Mouse (Mus musculus) ES-E14 (cell line): ENCODE results near the gene Fopnl.

Experiments used
- CHD2 ChIP-seq: IDR thresholded peaks from 2 replicates; pipeline ENCODE4 v1.6.1; 2014; ENCODE audit warnings: mild to moderate bottlenecking, low read depth, low read length, inconsistent platforms
- HCFC1 ChIP-seq: IDR thresholded peaks from 2 replicates; pipeline ENCODE4 v1.6.1; 2012; ENCODE audit warnings: low read length, inconsistent platforms, borderline replicate concordance; ENCODE audit not compliant: insufficient read depth

DNA sequence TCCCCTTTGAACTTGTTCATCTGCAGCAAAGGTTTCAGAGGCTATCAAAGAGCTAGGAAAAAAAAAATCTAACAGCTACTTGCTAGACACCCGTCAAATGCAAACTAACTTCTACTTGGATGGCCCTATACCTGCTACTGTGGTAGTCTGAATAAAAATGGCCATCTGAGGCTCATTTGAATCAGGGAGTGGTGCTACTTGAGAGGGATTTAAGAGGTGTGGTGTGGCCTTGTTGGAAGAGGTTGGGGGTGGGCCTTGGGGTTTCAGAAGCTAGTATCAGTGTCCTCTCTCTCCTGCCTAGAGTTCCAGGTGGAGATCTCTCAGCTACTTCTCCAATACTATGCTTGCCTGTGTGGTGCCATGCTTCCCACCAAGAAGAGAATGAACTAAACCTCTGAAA is 10.8 kb downstream of the Fopnl start:
- TF ChIP-seq CHD2, result no peak
- TF ChIP-seq HCFC1, result no peak
